Mouse (Mus musculus) forebrain, postnatal 0 days (tissue): ENCODE measurements around the gene Mrnip. TPM values are rescaled to one million over a fixed set of nuclear protein-coding genes. Genes with fewer than 3 reads are reported as not detected.

Experiments
- ATAC-seq: fragments of 200-750 bp; cut with Nextera tagmentation; 2 replicates; pipeline ENCODE4 v1.8.0; 2017; ENCODE audit warnings: mild to moderate bottlenecking, moderate library complexity
- DNase-seq: peaks from one replicate; pipeline ENCODE4 v3.0.0-alpha.2; 2015
- H3K27ac ChIP-seq: fragments of 300-500 bp; sonication (generic); 2 replicates; pipeline ENCODE4 v1.5.1; 2014; ENCODE audit warnings: low read depth, mild to moderate bottlenecking, antibody characterized with exemption, low read length, moderate library complexity, mixed read lengths
- H3K27me3 ChIP-seq: fragments of 300-500 bp; sonication (generic); 2 replicates; pipeline ENCODE4 v1.6.1; 2014; ENCODE audit warnings: mild to moderate bottlenecking, low read length, mixed read lengths; ENCODE audit not compliant: insufficient read depth
- H3K36me3 ChIP-seq: fragments of 300-500 bp; sonication (generic); 2 replicates; pipeline ENCODE4 v1.6.1; 2014; ENCODE audit warnings: mild to moderate bottlenecking, moderate library complexity; ENCODE audit not compliant: insufficient read depth
- H3K4me1 ChIP-seq: fragments of 300-500 bp; sonication (generic); 2 replicates; pipeline ENCODE4 v1.6.1; 2014; ENCODE audit warnings: antibody characterized with exemption; ENCODE audit not compliant: insufficient read depth
- H3K4me2 ChIP-seq: fragments of 300-500 bp; sonication (generic); 2 replicates; pipeline ENCODE4 v1.6.1; 2014; ENCODE audit warnings: low read depth, mild to moderate bottlenecking, moderate library complexity
- H3K4me3 ChIP-seq: fragments of 300-500 bp; sonication (generic); 2 replicates; pipeline ENCODE4 v1.5.1; 2014; ENCODE audit warnings: low read depth, low read length, mixed read lengths
- H3K9ac ChIP-seq: fragments of 300-500 bp; sonication (generic); 2 replicates; pipeline ENCODE4 v1.6.1; 2014; ENCODE audit warnings: mild to moderate bottlenecking
- H3K9me3 ChIP-seq: fragments of 300-500 bp; sonication (generic); 2 replicates; pipeline ENCODE4 v1.6.1; 2016; ENCODE audit warnings: low read length
- CTCF ChIP-seq: sonication (generic); IDR thresholded peaks from 2 replicates; pipeline ENCODE4 v1.5.1; 2016; ENCODE audit warnings: antibody characterized with exemption, control low read depth, low read depth
- WGBS: fragments of 180-500 bp; shearing (Covaris S2); extraction: QIAGEN DNeasy Blood & Tissue Kit; methylation state at CpG from one replicate; pipeline ENCODE4 v1.1.7; 2014; 5-methylcytosine and 5-hydroxymethylcytosine counted together
- polyA plus RNA-seq: library from polyadenylated mRNA; unstranded; fragments of >200 nt; fragmentation: Nextera tagmentation; extraction: Ambion mirVana; gene quantifications from 2 replicates; pipeline ENCODE4 v1.2.1, GENCODE M21; 2015
- total RNA-seq: library from RNA; depleted of rRNA; stranded (reverse); fragments of >200 nt; gene quantifications from 2 replicates; pipeline ENCODE4 v1.2.3, GENCODE M21; 2014

Mrnip gene
- total and polyA plus RNA-seq, 2 experiments from 2014 or later = 32.2 to 37.5 TPM

DNA sequence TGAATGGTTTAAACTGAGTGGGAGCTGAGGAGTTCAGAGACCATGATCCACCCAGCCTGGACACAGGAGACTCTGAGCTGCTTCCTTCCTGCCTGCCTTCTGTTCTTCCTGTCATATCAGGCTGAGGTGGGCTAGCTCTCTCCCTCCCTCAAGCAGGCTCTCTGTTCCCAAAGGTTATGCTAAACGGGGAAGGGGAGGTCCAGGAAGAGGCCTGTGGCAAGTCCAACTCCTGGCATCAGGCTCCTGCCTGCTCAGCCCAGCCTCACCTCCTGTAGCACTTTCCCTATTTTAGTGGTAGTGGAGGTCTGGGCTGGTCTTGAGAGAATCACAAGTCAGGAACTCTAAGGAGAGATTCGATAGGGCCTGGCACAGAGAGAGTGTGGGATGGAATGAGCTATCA lies 52.2 kb downstream of the Mrnip start:
- DNase-seq (no peak), ATAC-seq (no peak)
- H3K27ac ChIP-seq = no peak overlapping the region; the same call in 1 of the 2 replicates
- peak overlapping the region; percentile 98 for H3K4me3 ChIP-seq
- TF ChIP-seq CTCF = no peak
- no peaks in the 10 kb centered on the region for H3K27me3 ChIP-seq
- 42% methylated on average over 2 of the region's 2 CpGs for WGBS
- H3K9me3 ChIP-seq = no peaks in the 10 kb centered on the region
- H3K4me2 ChIP-seq = peak overlapping the region; percentile 94
- H3K36me3 ChIP-seq = peaks cover 7% of the 10 kb centered on the region; the same call in 1 of the 2 replicates
- peaks cover 21% of the 10 kb centered on the region for H3K4me1 ChIP-seq
- peak overlapping the region; percentile 97 for H3K9ac ChIP-seq

- Histone ChIP-seq H3K4me2 (peak overlapping the region; percentile 94), H3K4me3 (no peak overlapping the region)
- no peak for ATAC-seq
Measured at GRCm38 (mm10) chr11:50227226-50227625, 53.0 kb downstream of the Mrnip start.

DNA sequence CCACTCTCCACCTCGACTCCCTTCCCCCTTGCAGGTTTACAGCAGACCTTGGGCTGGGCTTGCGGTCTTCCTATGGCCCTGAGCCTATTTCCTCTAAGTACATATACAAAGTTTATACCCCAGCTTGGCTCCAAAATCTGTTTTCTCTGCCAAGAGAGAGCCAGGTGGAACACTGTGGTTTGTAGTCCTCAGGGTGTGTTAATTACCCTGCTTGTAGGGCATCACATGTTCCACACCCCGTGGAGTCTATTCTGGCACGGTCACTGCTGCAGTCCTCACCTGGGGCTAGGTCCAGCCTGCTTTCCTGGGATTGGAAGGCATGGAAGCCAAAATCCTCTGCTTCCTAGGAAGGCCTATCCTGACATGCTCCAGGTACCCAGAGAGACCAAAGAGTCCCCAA lies 53.5 kb downstream of the Mrnip start:
- Histone ChIP-seq H3K27me3 (no peaks in the 10 kb centered on the region), H3K36me3 (peaks cover 19% of the 10 kb centered on the region), H3K27ac (no peak overlapping the region), H3K4me3 (no peak overlapping the region), H3K4me1 (peaks cover 21% of the 10 kb centered on the region), H3K4me2 (no peak overlapping the region), H3K9ac (no peak overlapping the region), H3K9me3 (no peaks in the 10 kb centered on the region)
- ATAC-seq (no peak), DNase-seq (no peak)
- 84% methylated on average over 4 of the region's 4 CpGs for WGBS
- TF ChIP-seq CTCF = no peak

More at GRCm38 (mm10) chr11:50227226-50227625, 53.0 kb downstream of the Mrnip start:
- Histone ChIP-seq H3K27ac (no peak overlapping the region), H3K36me3 (peaks cover 14% of the 10 kb centered on the region), H3K9ac (no peak overlapping the region), H3K9me3 (no peaks in the 10 kb centered on the region), H3K4me1 (peaks cover 21% of the 10 kb centered on the region), H3K27me3 (no peaks in the 10 kb centered on the region)
- no peak for TF ChIP-seq CTCF
- no peak for DNase-seq
- WGBS = 79% methylated on average over 3 of the region's 3 CpGs

GRCm38 (mm10) chr11:50228772-50229171 lies 54.5 kb downstream of the Mrnip start:
- Histone ChIP-seq H3K36me3 (peaks cover 30% of the 10 kb centered on the region), H3K9me3 (no peaks in the 10 kb centered on the region), H3K4me2 (no peak overlapping the region), H3K4me3 (no peak overlapping the region), H3K9ac (no peak overlapping the region), H3K27ac (no peak overlapping the region), H3K4me1 (peaks cover 14% of the 10 kb centered on the region), H3K27me3 (no peaks in the 10 kb centered on the region)
- ATAC-seq (no peak), DNase-seq (no peak)
- WGBS = 32% methylated on average over 3 of the region's 3 CpGs
- no peak for TF ChIP-seq CTCF

GRCm38 (mm10) chr11:50229252-50229910 lies 55.1 kb downstream of the Mrnip start:
- WGBS = 45% methylated on average over 7 of the region's 7 CpGs

DNA sequence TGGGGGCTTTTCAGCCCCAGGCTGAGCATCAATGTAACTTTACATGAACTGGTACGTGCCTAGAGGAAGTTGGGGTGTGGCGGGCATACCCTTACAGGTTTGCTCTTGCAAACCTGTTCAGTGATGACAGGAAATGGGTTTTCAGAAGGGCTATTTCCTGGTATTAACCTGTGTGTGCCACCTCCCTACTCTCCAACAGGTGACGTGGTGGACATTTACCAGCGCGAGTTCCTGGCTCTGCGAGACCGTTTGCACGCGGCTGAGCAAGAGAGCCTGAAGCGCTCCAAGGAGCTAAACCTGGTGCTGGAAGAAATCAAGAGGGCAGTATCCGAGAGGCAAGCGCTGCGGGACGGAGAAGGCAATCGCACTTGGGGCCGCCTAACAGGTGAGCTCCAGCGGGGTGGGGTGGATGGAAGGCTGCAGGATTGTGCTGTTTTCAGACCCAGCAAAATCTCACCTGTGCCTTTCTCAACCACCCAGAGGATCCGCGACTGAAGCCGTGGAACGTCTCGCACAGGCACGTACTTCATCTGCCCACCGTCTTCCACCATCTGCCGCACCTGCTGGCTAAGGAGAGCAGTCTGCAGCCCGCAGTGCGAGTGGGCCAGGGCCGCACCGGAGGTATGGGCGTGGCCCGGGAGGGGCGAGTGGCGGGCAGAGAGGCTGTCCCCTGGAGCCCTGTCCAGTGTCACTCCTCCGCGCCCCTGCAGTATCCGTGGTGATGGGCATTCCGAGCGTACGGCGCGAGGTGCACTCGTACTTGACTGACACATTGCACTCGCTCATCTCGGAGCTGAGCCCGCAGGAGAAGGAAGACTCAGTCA lies 56.4 kb downstream of the Mrnip start:
- Histone ChIP-seq H3K27me3 (0 out of 2 replicates have a peak, but pooled peaks cover 4% of the 10 kb centered on the region), H3K36me3 (peaks cover 46% of the 10 kb centered on the region), H3K27ac (0 out of 2 replicates have a peak overlapping the region, but pooled peaks have one; percentile 40), H3K4me2 (0 out of 2 replicates have a peak overlapping the region, but pooled peaks have one; percentile 26), H3K9me3 (no peaks in the 10 kb centered on the region), H3K4me1 (peaks cover 10% of the 10 kb centered on the region), H3K9ac (no peak overlapping the region), H3K4me3 (peak overlapping the region; percentile 9; the same call in 1 of the 2 replicates)
- TF ChIP-seq CTCF = no peak
- WGBS = 29% methylated on average over 45 of the region's 45 CpGs
- DNase-seq = no peak
- no peak for ATAC-seq

More at GRCm38 (mm10) chr11:50229252-50229910, 55.1 kb downstream of the Mrnip start:
- no peak overlapping the region for H3K27ac ChIP-seq
- H3K9ac ChIP-seq = 0 out of 2 replicates have a peak overlapping the region, but pooled peaks have one; percentile 14
- ATAC-seq (no peak), DNase-seq (no peak)
- H3K27me3 ChIP-seq = no peaks in the 10 kb centered on the region
- no peaks in the 10 kb centered on the region for H3K9me3 ChIP-seq
- TF ChIP-seq CTCF = no peak
- H3K4me2 ChIP-seq = no peak overlapping the region
- peaks cover 36% of the 10 kb centered on the region for H3K36me3 ChIP-seq
- peaks cover 10% of the 10 kb centered on the region for H3K4me1 ChIP-seq
- H3K4me3 ChIP-seq = no peak overlapping the region
